Mouse (Mus musculus): ENCODE measurements around the gene Plch2. TPM values are rescaled to one million over a fixed set of nuclear protein-coding genes. Genes with fewer than 3 reads are reported as not detected.

Gene Plch2
- polyA plus RNA-seq, 1 experiment = 66.4 TPM

GRCm38 (mm10) chr4:155009216-155009615 is 47.4 kb downstream of the Plch2 start:
- H3K4me1 ChIP-seq (ENCODE audit: control insufficient read depth, insufficient read depth, low read length) = peaks cover 9% of the 10 kb centered on the region; the same call in 1 of the 2 replicates
- no peak overlapping the region for H3K27ac ChIP-seq (ENCODE audit: insufficient read depth, low read length)
- no peak for TF ChIP-seq CTCF (IDR thresholded peaks at IDR 0.05; ENCODE audit: extremely low read depth, insufficient read depth, low read length)
- no peak for TF ChIP-seq POLR2A (IDR thresholded peaks at IDR 0.05; ENCODE audit: extremely low read depth, insufficient read depth, low read length)
- no peak overlapping the region for H3K4me3 ChIP-seq (ENCODE audit: insufficient read depth, low read length)

- Histone ChIP-seq H3K4me3 (ENCODE audit: insufficient read depth, low read length) (no peak overlapping the region), H3K27ac (ENCODE audit: insufficient read depth, low read length) (no peak overlapping the region), H3K4me1 (ENCODE audit: control insufficient read depth, insufficient read depth, low read length) (peaks cover 9% of the 10 kb centered on the region; the same call in 1 of the 2 replicates)
- TF ChIP-seq CTCF (IDR thresholded peaks at IDR 0.05; ENCODE audit: extremely low read depth, insufficient read depth, low read length) (no peak), POLR2A (IDR thresholded peaks at IDR 0.05; ENCODE audit: extremely low read depth, insufficient read depth, low read length) (no peak)
These were observed 48.5 kb downstream of the Plch2 start for GRCm38 (mm10) chr4:155008075-155008474.

GRCm38 (mm10) chr4:155007641-155008040 is 48.9 kb downstream of the Plch2 start:
- H3K27ac ChIP-seq (ENCODE audit: insufficient read depth, low read length) = no peak overlapping the region
- peaks cover 8% of the 10 kb centered on the region; the same call in 1 of the 2 replicates for H3K4me1 ChIP-seq (ENCODE audit: control insufficient read depth, insufficient read depth, low read length)
- TF ChIP-seq POLR2A (IDR thresholded peaks at IDR 0.05; ENCODE audit: extremely low read depth, insufficient read depth, low read length) (no peak), CTCF (IDR thresholded peaks at IDR 0.05; ENCODE audit: extremely low read depth, insufficient read depth, low read length) (no peak)
- no peak overlapping the region for H3K4me3 ChIP-seq (ENCODE audit: insufficient read depth, low read length)

- Histone ChIP-seq H3K4me3 (ENCODE audit: insufficient read depth, low read length) (no peak overlapping the region), H3K27ac (ENCODE audit: insufficient read depth, low read length) (no peak overlapping the region), H3K4me1 (ENCODE audit: control insufficient read depth, insufficient read depth, low read length) (peaks cover 3% of the 10 kb centered on the region; the same call in 1 of the 2 replicates)
- TF ChIP-seq CTCF (IDR thresholded peaks at IDR 0.05; ENCODE audit: extremely low read depth, insufficient read depth, low read length) (no peak), POLR2A (IDR thresholded peaks at IDR 0.05; ENCODE audit: extremely low read depth, insufficient read depth, low read length) (no peak)
These were observed 50.3 kb downstream of the Plch2 start for GRCm38 (mm10) chr4:155006296-155006695.

- TF ChIP-seq POLR2A (IDR thresholded peaks at IDR 0.05; ENCODE audit: extremely low read depth, insufficient read depth, low read length) (no peak), CTCF (IDR thresholded peaks at IDR 0.05; ENCODE audit: extremely low read depth, insufficient read depth, low read length) (no peak)
These were observed 51.3 kb downstream of the Plch2 start for GRCm38 (mm10) chr4:155005278-155005677.

GRCm38 (mm10) chr4:154999379-154999778 is 57.2 kb downstream of the Plch2 start:
- H3K27ac ChIP-seq (ENCODE audit: insufficient read depth, low read length) = no peak overlapping the region
- no peak for TF ChIP-seq CTCF (IDR thresholded peaks at IDR 0.05; ENCODE audit: extremely low read depth, insufficient read depth, low read length)
- no peak for TF ChIP-seq POLR2A (IDR thresholded peaks at IDR 0.05; ENCODE audit: extremely low read depth, insufficient read depth, low read length)
- H3K4me1 ChIP-seq (ENCODE audit: control insufficient read depth, insufficient read depth, low read length) = no peaks in the 10 kb centered on the region
- H3K4me3 ChIP-seq (ENCODE audit: insufficient read depth, low read length) = no peak overlapping the region

More at GRCm38 (mm10) chr4:155005278-155005677, 51.3 kb downstream of the Plch2 start:
- H3K4me1 ChIP-seq (ENCODE audit: control insufficient read depth, insufficient read depth, low read length) = peaks cover 3% of the 10 kb centered on the region; the same call in 1 of the 2 replicates
- no peak overlapping the region for H3K27ac ChIP-seq (ENCODE audit: insufficient read depth, low read length)
- no peak overlapping the region for H3K4me3 ChIP-seq (ENCODE audit: insufficient read depth, low read length)

GRCm38 (mm10) chr4:154996572-154997154 is 59.9 kb downstream of the Plch2 start:
- no peaks in the 10 kb centered on the region; the same call in 1 of the 2 replicates for H3K4me1 ChIP-seq (ENCODE audit: control insufficient read depth, insufficient read depth, low read length)
- TF ChIP-seq POLR2A (IDR thresholded peaks at IDR 0.05; ENCODE audit: extremely low read depth, insufficient read depth, low read length) (no peak), CTCF (IDR thresholded peaks at IDR 0.05; ENCODE audit: extremely low read depth, insufficient read depth, low read length) (peak; percentile 25; the same call in 1 of the 2 replicates)
- H3K27ac ChIP-seq (ENCODE audit: insufficient read depth, low read length) = no peak overlapping the region
- no peak overlapping the region for H3K4me3 ChIP-seq (ENCODE audit: insufficient read depth, low read length)

DNA sequence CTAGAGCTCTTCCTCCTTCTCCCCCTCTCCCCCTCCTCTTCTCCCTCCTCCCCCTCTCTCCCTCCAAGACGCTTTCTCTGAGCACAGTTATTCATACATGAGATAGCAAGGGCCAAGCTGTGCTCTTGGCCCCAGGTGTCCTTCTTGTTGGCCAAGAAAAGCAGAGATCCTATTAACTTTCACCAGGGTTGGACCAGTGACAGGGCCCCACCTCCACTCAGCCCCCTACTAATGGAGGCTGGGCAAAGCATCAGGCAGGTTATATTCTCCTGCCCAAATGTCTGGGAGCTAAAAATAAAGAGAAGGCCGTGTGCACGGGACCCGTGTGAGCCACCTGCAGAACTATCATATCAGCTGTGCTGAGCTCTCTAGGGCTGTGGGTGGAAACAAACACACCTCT is 61.7 kb downstream of the Plch2 start:
- no peaks in the 10 kb centered on the region; the same call in 1 of the 2 replicates for H3K4me1 ChIP-seq (ENCODE audit: control insufficient read depth, insufficient read depth, low read length)
- no peak for TF ChIP-seq CTCF (IDR thresholded peaks at IDR 0.05; ENCODE audit: extremely low read depth, insufficient read depth, low read length)
- TF ChIP-seq POLR2A (IDR thresholded peaks at IDR 0.05; ENCODE audit: extremely low read depth, insufficient read depth, low read length) = no peak
- H3K4me3 ChIP-seq (ENCODE audit: insufficient read depth, low read length) = no peak overlapping the region
- H3K27ac ChIP-seq (ENCODE audit: insufficient read depth, low read length) = no peak overlapping the region

DNA sequence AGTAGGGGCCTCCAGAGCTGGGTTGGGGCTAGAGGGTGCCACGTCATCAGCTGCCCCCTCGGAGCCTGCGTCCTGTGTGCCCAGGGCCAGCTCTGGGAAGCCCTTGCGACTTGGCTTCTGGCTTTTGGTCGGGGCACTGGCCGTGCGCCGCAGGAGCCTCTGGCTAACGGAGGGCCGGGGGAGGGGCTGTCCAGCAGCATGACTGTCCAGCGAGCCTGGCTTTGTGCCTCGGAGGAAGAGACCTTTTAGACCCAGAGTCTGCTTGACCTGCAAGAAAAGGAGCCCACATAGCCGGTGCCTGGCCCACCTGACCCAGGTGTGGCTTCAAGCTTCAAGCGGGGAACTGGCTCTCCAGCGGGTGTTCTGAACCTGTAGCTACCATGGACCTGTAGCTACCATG is 69.8 kb downstream of the Plch2 start:
- Histone ChIP-seq H3K27ac (ENCODE audit: insufficient read depth, low read length) (no peak overlapping the region), H3K4me1 (ENCODE audit: control insufficient read depth, insufficient read depth, low read length) (no peaks in the 10 kb centered on the region), H3K4me3 (ENCODE audit: insufficient read depth, low read length) (no peak overlapping the region)
- no peak for TF ChIP-seq CTCF (IDR thresholded peaks at IDR 0.05; ENCODE audit: extremely low read depth, insufficient read depth, low read length)
- no peak for TF ChIP-seq POLR2A (IDR thresholded peaks at IDR 0.05; ENCODE audit: extremely low read depth, insufficient read depth, low read length)

DNA sequence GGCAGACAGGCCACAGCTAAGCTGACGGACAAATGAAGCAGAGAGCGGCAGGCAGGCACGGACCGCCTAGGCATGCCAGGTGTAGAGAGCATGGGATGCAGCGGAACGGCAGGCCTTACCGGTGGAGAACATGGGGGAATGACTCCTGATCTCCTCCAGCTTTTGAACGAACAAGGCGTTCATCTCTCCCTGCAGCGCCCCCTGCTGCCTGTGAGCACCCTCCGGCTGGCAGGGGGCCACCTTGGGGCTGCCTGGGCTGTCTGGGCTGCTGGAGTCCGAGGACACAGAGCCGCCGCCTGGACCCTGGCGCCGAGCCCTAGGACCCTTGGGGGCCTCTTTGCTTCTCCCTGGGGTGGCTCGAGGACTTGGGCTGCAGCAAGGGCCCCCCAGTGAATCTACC is 70.5 kb downstream of the Plch2 start:
- TF ChIP-seq CTCF (IDR thresholded peaks at IDR 0.05; ENCODE audit: extremely low read depth, insufficient read depth, low read length) (peak; percentile 56), POLR2A (IDR thresholded peaks at IDR 0.05; ENCODE audit: extremely low read depth, insufficient read depth, low read length) (no peak)
- Histone ChIP-seq H3K4me1 (ENCODE audit: control insufficient read depth, insufficient read depth, low read length) (no peaks in the 10 kb centered on the region), H3K27ac (ENCODE audit: insufficient read depth, low read length) (no peak overlapping the region), H3K4me3 (ENCODE audit: insufficient read depth, low read length) (peak overlapping the region; percentile 28)
